Mouse (Mus musculus): ENCODE data around the gene Rsc1a1. TPM values are rescaled to one million over a fixed set of nuclear protein-coding genes. Genes with fewer than 3 reads are reported as not detected.

Rsc1a1 gene
- polyA plus RNA-seq, 1 experiment from 2014 or later: not detected

GRCm38 (mm10) chr4:141663122-141663931 is 22.1 kb downstream of the Rsc1a1 start:
- no peaks in the 10 kb centered on the region for H3K27me3 ChIP-seq (ENCODE audit: insufficient read depth, low read length)
- H3K4me1 ChIP-seq (replicated peaks; ENCODE audit: insufficient read depth, low read length): peaks cover 7% of the 10 kb centered on the region
- peaks cover 11% of the 10 kb centered on the region; the same call in 1 of the 2 replicates for H3K36me3 ChIP-seq (ENCODE audit: insufficient read depth, low read length)
- 3% methylated on average over 39 of the region's 47 CpGs for WGBS
- H3K9me3 ChIP-seq (replicated peaks; ENCODE audit: low read length): no peaks in the 10 kb centered on the region
- H3K4me3 ChIP-seq (replicated peaks; ENCODE audit: low read depth, low read length): peak overlapping the region; percentile 79
- H3K9ac ChIP-seq (ENCODE audit: low read depth, low read length): peak overlapping the region; percentile 97
- DNase-seq (ENCODE audit: low spot score) (no peak), ATAC-seq (replicated peaks; ENCODE audit: low FRiP score, low read depth) (0 out of 2 replicates have a peak, but pooled peaks have one; percentile 12)
- TF ChIP-seq CTCF (IDR thresholded peaks at IDR 0.05; ENCODE audit: low read depth): no peak
- peak overlapping the region; percentile 69 for H3K4me2 ChIP-seq (ENCODE audit: low read length)
- peak overlapping the region; percentile 84 for H3K27ac ChIP-seq

DNA sequence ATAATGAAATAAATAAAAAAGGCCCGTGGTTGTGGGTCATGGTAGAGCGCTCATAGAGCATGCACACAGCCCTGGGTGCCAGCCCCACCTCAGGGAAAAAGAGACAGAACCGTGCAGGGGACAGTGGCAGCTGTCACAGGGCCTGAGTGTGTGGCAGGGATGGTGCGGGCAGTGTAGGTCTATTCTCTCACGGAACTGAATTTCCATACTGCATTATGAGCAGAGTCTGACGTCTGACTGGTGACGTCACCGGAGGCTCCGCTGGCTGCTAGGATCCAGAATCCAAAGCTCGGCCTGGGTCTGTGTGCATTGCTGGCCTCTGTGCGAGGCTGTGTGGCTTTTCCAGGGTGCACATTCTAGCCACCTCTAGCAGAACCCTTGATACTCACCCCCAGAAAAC is 24.5 kb downstream of the Rsc1a1 start:
- Histone ChIP-seq H3K4me2 (ENCODE audit: low read length) (no peak overlapping the region), H3K36me3 (ENCODE audit: insufficient read depth, low read length) (peaks cover 15% of the 10 kb centered on the region; the same call in 1 of the 2 replicates), H3K4me1 (replicated peaks; ENCODE audit: insufficient read depth, low read length) (peaks cover 7% of the 10 kb centered on the region), H3K27ac (no peak overlapping the region), H3K4me3 (replicated peaks; ENCODE audit: low read depth, low read length) (no peak overlapping the region), H3K27me3 (ENCODE audit: insufficient read depth, low read length) (no peaks in the 10 kb centered on the region), H3K9ac (ENCODE audit: low read depth, low read length) (no peak overlapping the region), H3K9me3 (replicated peaks; ENCODE audit: low read length) (no peaks in the 10 kb centered on the region)
- WGBS: 87% methylated on average over 11 of the region's 11 CpGs
- ATAC-seq (replicated peaks; ENCODE audit: low FRiP score, low read depth) (no peak), DNase-seq (ENCODE audit: low spot score) (no peak)
- TF ChIP-seq CTCF (IDR thresholded peaks at IDR 0.05; ENCODE audit: low read depth): no peak

- H3K4me1 ChIP-seq (replicated peaks; ENCODE audit: insufficient read depth, low read length): peaks cover 5% of the 10 kb centered on the region
- H3K27me3 ChIP-seq (ENCODE audit: insufficient read depth, low read length): no peaks in the 10 kb centered on the region
- no peak overlapping the region for H3K9ac ChIP-seq (ENCODE audit: low read depth, low read length)
- H3K4me2 ChIP-seq (ENCODE audit: low read length): no peak overlapping the region
- WGBS: 56% methylated on average over 4 of the region's 4 CpGs
- no peaks in the 10 kb centered on the region for H3K9me3 ChIP-seq (replicated peaks; ENCODE audit: low read length)
- DNase-seq (ENCODE audit: low spot score) (no peak), ATAC-seq (replicated peaks; ENCODE audit: low FRiP score, low read depth) (no peak)
- TF ChIP-seq CTCF (IDR thresholded peaks at IDR 0.05; ENCODE audit: low read depth): peak; percentile 46; the same call in 1 of the 2 replicates
- H3K4me3 ChIP-seq (replicated peaks; ENCODE audit: low read depth, low read length): no peak overlapping the region
- no peak overlapping the region for H3K27ac ChIP-seq
- H3K36me3 ChIP-seq (ENCODE audit: insufficient read depth, low read length): peaks cover 15% of the 10 kb centered on the region; the same call in 1 of the 2 replicates
These were observed 25.7 kb downstream of the Rsc1a1 start for GRCm38 (mm10) chr4:141659739-141660138.

DNA sequence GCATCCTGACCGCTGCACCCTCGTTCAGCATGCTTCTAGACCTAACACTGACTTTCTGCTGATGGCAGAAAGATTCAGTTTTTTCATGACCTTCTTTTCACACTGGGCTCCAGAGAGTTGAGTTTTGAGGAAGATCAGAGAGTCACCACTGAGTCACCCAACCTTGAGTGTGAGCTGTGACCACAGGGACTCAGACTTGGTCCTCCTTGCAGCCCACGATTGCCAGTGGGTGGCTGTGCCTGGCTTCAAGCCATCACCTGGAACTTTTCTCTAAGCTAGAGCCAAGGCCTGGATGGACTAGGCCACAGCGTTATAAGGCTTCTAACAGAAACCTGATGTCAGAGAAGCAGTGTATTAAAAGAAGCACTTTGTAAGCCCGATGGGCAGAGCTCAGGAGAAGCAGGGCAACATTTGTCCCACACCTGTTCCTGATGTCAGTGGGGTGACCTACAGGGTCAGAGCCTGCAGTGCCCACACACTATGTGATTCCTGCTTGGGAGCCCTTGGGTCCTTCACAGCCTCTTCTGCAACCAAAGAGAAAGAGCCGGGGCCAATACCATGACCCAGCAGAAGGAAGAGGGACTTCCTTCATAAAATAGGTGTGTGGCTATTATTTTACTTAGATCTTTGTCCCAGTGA is 26.4 kb downstream of the Rsc1a1 start:
- no peak for DNase-seq (ENCODE audit: low spot score)
- WGBS: 95% methylated on average over 6 of the region's 6 CpGs

GRCm38 (mm10) chr4:141656932-141657331 is 28.5 kb downstream of the Rsc1a1 start:
- H3K27ac ChIP-seq: no peak overlapping the region
- no peak overlapping the region for H3K4me3 ChIP-seq (replicated peaks; ENCODE audit: low read depth, low read length)
- no peak overlapping the region for H3K9ac ChIP-seq (ENCODE audit: low read depth, low read length)
- TF ChIP-seq CTCF (IDR thresholded peaks at IDR 0.05; ENCODE audit: low read depth): no peak
- H3K36me3 ChIP-seq (ENCODE audit: insufficient read depth, low read length): peaks cover 20% of the 10 kb centered on the region
- H3K4me2 ChIP-seq (ENCODE audit: low read length): no peak overlapping the region
- H3K9me3 ChIP-seq (replicated peaks; ENCODE audit: low read length): no peaks in the 10 kb centered on the region
- no peaks in the 10 kb centered on the region for H3K4me1 ChIP-seq (replicated peaks; ENCODE audit: insufficient read depth, low read length)
- WGBS: 86% methylated on average over 8 of the region's 8 CpGs
- ATAC-seq (replicated peaks; ENCODE audit: low FRiP score, low read depth) (no peak), DNase-seq (ENCODE audit: low spot score) (no peak)
- H3K27me3 ChIP-seq (ENCODE audit: insufficient read depth, low read length): no peaks in the 10 kb centered on the region

More for the DNA sequence above, 26.4 kb downstream of the Rsc1a1 start:
- Histone ChIP-seq H3K9me3 (replicated peaks; ENCODE audit: low read length) (no peaks in the 10 kb centered on the region), H3K4me3 (replicated peaks; ENCODE audit: low read depth, low read length) (no peak overlapping the region), H3K4me2 (ENCODE audit: low read length) (no peak overlapping the region), H3K4me1 (replicated peaks; ENCODE audit: insufficient read depth, low read length) (no peaks in the 10 kb centered on the region), H3K36me3 (ENCODE audit: insufficient read depth, low read length) (peaks cover 15% of the 10 kb centered on the region; the same call in 1 of the 2 replicates), H3K27me3 (ENCODE audit: insufficient read depth, low read length) (no peaks in the 10 kb centered on the region), H3K9ac (ENCODE audit: low read depth, low read length) (no peak overlapping the region), H3K27ac (no peak overlapping the region)
- ATAC-seq (replicated peaks; ENCODE audit: low FRiP score, low read depth): no peak
- TF ChIP-seq CTCF (IDR thresholded peaks at IDR 0.05; ENCODE audit: low read depth): no peak

DNA sequence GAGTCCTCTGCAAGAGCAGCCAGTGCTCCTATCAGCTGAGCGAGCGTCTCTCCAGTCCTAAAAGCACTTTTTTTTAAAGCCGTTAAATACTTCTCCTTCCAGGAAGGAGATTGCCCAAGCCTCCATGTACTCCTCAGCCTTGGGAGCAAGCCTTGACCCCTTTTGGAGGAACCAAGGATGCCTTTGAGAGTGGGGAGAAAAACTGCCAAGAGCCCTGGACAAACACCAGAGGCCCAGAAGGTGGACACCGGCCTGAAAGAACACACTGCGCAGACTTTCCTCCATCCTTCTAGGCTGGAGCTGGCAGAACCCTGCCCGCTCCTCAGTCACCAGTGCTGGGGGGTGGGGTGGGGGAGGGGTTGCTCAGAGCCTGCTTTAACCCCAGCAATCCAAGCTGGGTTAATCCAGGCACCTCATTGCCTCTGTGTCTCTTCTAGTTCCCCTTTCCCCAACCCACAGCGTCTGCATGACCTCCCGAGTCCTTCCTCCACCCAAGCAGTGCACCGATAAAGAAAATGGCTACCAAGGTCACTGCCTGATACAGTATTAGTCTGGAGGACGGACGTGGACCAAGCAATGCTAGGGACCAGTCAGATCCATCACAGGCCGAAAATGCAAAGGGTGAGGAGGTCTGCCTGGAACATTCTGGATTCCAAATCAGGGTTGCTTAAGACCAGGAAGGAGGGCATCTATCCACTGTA is 29.3 kb downstream of the Rsc1a1 start:
- no peaks in the 10 kb centered on the region for H3K27me3 ChIP-seq (ENCODE audit: insufficient read depth, low read length)
- no peaks in the 10 kb centered on the region for H3K4me1 ChIP-seq (replicated peaks; ENCODE audit: insufficient read depth, low read length)
- DNase-seq (ENCODE audit: low spot score) (no peak), ATAC-seq (replicated peaks; ENCODE audit: low FRiP score, low read depth) (no peak)
- no peak overlapping the region for H3K27ac ChIP-seq
- no peak for TF ChIP-seq CTCF (IDR thresholded peaks at IDR 0.05; ENCODE audit: low read depth)
- H3K4me2 ChIP-seq (ENCODE audit: low read length): no peak overlapping the region
- H3K9me3 ChIP-seq (replicated peaks; ENCODE audit: low read length): no peaks in the 10 kb centered on the region
- no peak overlapping the region for H3K9ac ChIP-seq (ENCODE audit: low read depth, low read length)
- H3K4me3 ChIP-seq (replicated peaks; ENCODE audit: low read depth, low read length): no peak overlapping the region
- 83% methylated on average over 12 of the region's 12 CpGs for WGBS
- H3K36me3 ChIP-seq (ENCODE audit: insufficient read depth, low read length): peaks cover 22% of the 10 kb centered on the region

All from kidney, postnatal 0 days (tissue).